Mouse (Mus musculus) forebrain, embryonic 13.5 days (tissue): ENCODE data around the gene Fam126a. TPM values are rescaled to one million over a fixed set of nuclear protein-coding genes. Genes with fewer than 3 reads are reported as not detected.

Experiments
- ATAC-seq: fragments of 200-750 bp; cut with Nextera tagmentation; 2 replicates; pipeline ENCODE4 v1.8.0; 2017
- H3K27ac ChIP-seq: fragments of 300-500 bp; sonication (generic); 2 replicates; pipeline ENCODE4 v1.5.1; 2015; ENCODE audit warnings: inconsistent platforms, mild to moderate bottlenecking, moderate library complexity
- H3K27me3 ChIP-seq: fragments of 300-500 bp; sonication (generic); 2 replicates; pipeline ENCODE4 v1.6.1; 2015; ENCODE audit warnings: mild to moderate bottlenecking, inconsistent platforms
- H3K36me3 ChIP-seq: fragments of 300-500 bp; sonication (generic); 2 replicates; pipeline ENCODE4 v1.6.1; 2015; ENCODE audit warnings: mild to moderate bottlenecking, inconsistent platforms; ENCODE audit not compliant: poor library complexity, severe bottlenecking
- H3K4me1 ChIP-seq: fragments of 300-500 bp; sonication (generic); 2 replicates; pipeline ENCODE4 v1.6.1; 2015; ENCODE audit warnings: inconsistent platforms
- H3K4me2 ChIP-seq: fragments of 300-500 bp; sonication (generic); 2 replicates; pipeline ENCODE4 v1.6.1; 2015; ENCODE audit warnings: inconsistent platforms, mild to moderate bottlenecking, moderate library complexity
- H3K4me3 ChIP-seq: fragments of 300-500 bp; sonication (generic); 2 replicates; pipeline ENCODE4 v1.5.1; 2015; ENCODE audit warnings: mild to moderate bottlenecking, inconsistent platforms
- H3K9ac ChIP-seq: fragments of 300-500 bp; sonication (generic); 2 replicates; pipeline ENCODE4 v1.6.1; 2015; ENCODE audit warnings: mild to moderate bottlenecking, inconsistent platforms
- H3K9me3 ChIP-seq: fragments of 300-500 bp; sonication (generic); replicated peaks from 2 replicates; pipeline ENCODE4 v1.6.1; 2016; ENCODE audit warnings: inconsistent platforms
- WGBS: fragments of 180-500 bp; shearing (Covaris S2); methylation state at CpG from one replicate; pipeline ENCODE4 v1.1.7; 2015; 5-methylcytosine and 5-hydroxymethylcytosine counted together
- polyA plus RNA-seq: library from polyadenylated mRNA; unstranded; fragments of >200 nt; fragmentation: Nextera tagmentation; extraction: Ambion mirVana; gene quantifications from 2 replicates; pipeline ENCODE4 v1.2.1, GENCODE M21; 2015

Gene Fam126a
- polyA plus RNA-seq, 1 experiment from 2014 or later, result 44.3 TPM

GRCm38 (mm10) chr5:23978516-23978915 lies 52.0 kb downstream of the Fam126a start:
- Histone ChIP-seq H3K9me3 (no peaks in the 10 kb centered on the region), H3K27ac (no peak overlapping the region), H3K4me3 (no peak overlapping the region), H3K27me3 (no peaks in the 10 kb centered on the region), H3K4me2 (no peak overlapping the region), H3K36me3 (peaks cover 52% of the 10 kb centered on the region), H3K9ac (no peak overlapping the region), H3K4me1 (no peaks in the 10 kb centered on the region)
- no peak for ATAC-seq
- 95% methylated on average over 14 of the region's 14 CpGs for WGBS

- H3K4me2 ChIP-seq, result no peak overlapping the region
- peaks cover 38% of the 10 kb centered on the region for H3K36me3 ChIP-seq
- H3K4me1 ChIP-seq, result no peaks in the 10 kb centered on the region
- no peak for ATAC-seq
- H3K27me3 ChIP-seq, result no peaks in the 10 kb centered on the region
- WGBS, result 94% methylated on average over 3 of the region's 3 CpGs
- H3K4me3 ChIP-seq, result no peak overlapping the region
- H3K27ac ChIP-seq, result no peak overlapping the region
- no peak overlapping the region for H3K9ac ChIP-seq
- no peaks in the 10 kb centered on the region for H3K9me3 ChIP-seq
These were observed 55.4 kb downstream of the Fam126a start for GRCm38 (mm10) chr5:23974994-23975575.

DNA sequence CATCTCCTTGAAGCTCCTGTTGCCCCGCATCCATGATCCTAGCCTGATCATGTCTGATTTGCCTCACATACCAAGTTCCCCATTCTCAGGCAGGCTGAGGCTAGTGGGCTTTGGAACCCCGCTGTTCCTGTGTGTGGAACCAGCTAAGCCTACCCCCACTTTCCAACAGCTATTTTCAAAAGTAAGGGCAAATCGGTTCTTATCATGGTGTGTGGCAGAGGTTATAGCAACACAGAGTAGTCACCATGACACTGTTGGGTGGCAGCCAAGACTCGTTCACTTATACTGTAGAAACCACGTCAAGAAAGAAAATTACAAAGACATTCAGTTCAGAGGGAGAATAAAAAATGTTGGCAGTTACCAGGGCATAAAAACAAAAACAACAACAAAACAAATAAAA lies 62.8 kb downstream of the Fam126a start:
- no peaks in the 10 kb centered on the region for H3K9me3 ChIP-seq
- ATAC-seq, result 0 out of 2 replicates have a peak, but pooled peaks have one; percentile 41
- no peak overlapping the region for H3K4me2 ChIP-seq
- peaks cover 19% of the 10 kb centered on the region for H3K36me3 ChIP-seq
- H3K4me3 ChIP-seq, result no peak overlapping the region
- H3K27me3 ChIP-seq, result no peaks in the 10 kb centered on the region
- WGBS, result 48% methylated on average over 5 of the region's 5 CpGs
- no peak overlapping the region for H3K27ac ChIP-seq
- no peak overlapping the region for H3K9ac ChIP-seq
- H3K4me1 ChIP-seq, result peaks cover 7% of the 10 kb centered on the region; the same call in 1 of the 2 replicates

- ATAC-seq, result no peak
- Histone ChIP-seq H3K27ac (no peak overlapping the region), H3K9ac (no peak overlapping the region), H3K36me3 (peaks cover 23% of the 10 kb centered on the region), H3K4me2 (no peak overlapping the region), H3K4me1 (peaks cover 7% of the 10 kb centered on the region; the same call in 1 of the 2 replicates), H3K9me3 (no peaks in the 10 kb centered on the region), H3K27me3 (no peaks in the 10 kb centered on the region), H3K4me3 (no peak overlapping the region)
- 86% methylated on average over 10 of the region's 10 CpGs for WGBS
These were observed 65.8 kb downstream of the Fam126a start for GRCm38 (mm10) chr5:23964599-23965165.

DNA sequence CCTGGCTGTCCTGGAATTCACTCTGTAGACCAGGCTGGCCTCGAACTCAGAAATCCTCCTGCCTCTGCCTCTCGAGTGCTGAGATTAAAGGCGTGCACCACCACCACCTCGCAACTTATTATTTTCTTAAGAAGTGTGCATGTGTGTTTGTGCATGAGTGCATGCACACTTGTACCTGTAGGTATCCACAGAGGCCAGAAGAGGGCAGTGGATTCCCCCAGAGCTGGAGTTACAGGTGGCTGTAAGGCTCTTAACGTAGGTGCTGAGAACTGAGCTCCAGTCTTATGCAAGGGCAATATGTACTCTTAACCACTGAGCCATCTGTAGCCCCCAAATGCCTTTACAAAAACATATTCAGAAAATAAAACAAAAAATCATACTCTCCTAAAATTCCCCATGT lies 77.4 kb downstream of the Fam126a start:
- Histone ChIP-seq H3K4me3 (no peak overlapping the region), H3K4me1 (no peaks in the 10 kb centered on the region), H3K27me3 (no peaks in the 10 kb centered on the region), H3K4me2 (no peak overlapping the region), H3K27ac (no peak overlapping the region), H3K36me3 (no peaks in the 10 kb centered on the region), H3K9me3 (no peaks in the 10 kb centered on the region), H3K9ac (no peak overlapping the region)
- ATAC-seq, result no peak
- 93% methylated on average over 5 of the region's 5 CpGs for WGBS

DNA sequence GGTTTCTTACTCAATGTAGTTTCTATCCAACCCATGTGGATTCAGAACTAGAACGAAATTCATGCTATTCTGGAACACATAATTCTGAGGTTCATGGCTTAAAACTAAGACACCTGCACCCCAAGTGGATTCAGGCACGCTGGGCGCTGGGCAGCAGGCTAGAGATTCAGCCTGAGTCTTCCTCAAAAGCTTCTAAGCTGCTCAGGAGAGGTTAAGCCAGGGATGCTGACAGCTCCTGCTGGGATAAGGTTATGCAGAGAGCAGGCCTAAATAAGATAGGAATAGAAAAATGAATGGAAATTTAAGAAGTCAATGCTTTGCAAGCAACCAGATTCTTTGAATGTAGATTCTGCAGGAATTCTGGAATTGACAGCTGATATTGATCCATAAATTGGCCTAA lies 82.4 kb downstream of the Fam126a start:
- WGBS, result 23% methylated on average over 3 of the region's 3 CpGs
- H3K4me2 ChIP-seq, result no peak overlapping the region
- H3K27ac ChIP-seq, result no peak overlapping the region
- H3K4me3 ChIP-seq, result no peak overlapping the region
- no peaks in the 10 kb centered on the region for H3K27me3 ChIP-seq
- ATAC-seq, result no peak
- no peaks in the 10 kb centered on the region for H3K36me3 ChIP-seq
- no peaks in the 10 kb centered on the region for H3K9me3 ChIP-seq
- H3K9ac ChIP-seq, result no peak overlapping the region
- H3K4me1 ChIP-seq, result no peaks in the 10 kb centered on the region

DNA sequence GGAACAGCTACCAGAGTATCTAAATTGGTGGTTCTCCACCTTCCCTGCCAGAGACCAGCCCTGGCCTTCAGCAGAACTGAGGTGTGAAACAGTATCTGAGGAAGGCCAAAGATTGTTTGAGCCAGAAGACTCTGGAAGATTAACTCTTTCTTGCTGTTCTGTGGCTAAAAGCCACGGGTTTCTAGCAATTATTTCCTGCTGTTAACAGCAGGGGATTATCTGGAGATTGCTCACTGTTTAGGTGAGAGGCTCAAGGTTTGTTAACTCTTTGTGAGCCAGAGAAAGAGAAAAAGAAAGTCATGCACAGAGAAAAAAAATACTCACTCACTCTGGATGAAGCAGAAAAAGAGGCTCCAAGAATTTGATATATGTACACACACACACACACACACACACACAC lies 85.4 kb downstream of the Fam126a start:
- Histone ChIP-seq H3K4me2 (no peak overlapping the region), H3K27ac (no peak overlapping the region), H3K4me1 (no peaks in the 10 kb centered on the region), H3K36me3 (no peaks in the 10 kb centered on the region), H3K4me3 (no peak overlapping the region), H3K9ac (no peak overlapping the region), H3K27me3 (no peaks in the 10 kb centered on the region), H3K9me3 (no peaks in the 10 kb centered on the region)
- WGBS, result 3% methylated on average over 1 of the region's 1 CpGs
- no peak for ATAC-seq

- no peak overlapping the region for H3K4me3 ChIP-seq
- no peaks in the 10 kb centered on the region for H3K36me3 ChIP-seq
- no peak overlapping the region for H3K4me2 ChIP-seq
- no peaks in the 10 kb centered on the region for H3K9me3 ChIP-seq
- no peaks in the 10 kb centered on the region for H3K27me3 ChIP-seq
- no peak overlapping the region for H3K27ac ChIP-seq
- WGBS, result 89% methylated on average over 2 of the region's 2 CpGs
- H3K4me1 ChIP-seq, result no peaks in the 10 kb centered on the region
- ATAC-seq, result no peak
- H3K9ac ChIP-seq, result no peak overlapping the region
These were observed 87.0 kb downstream of the Fam126a start for GRCm38 (mm10) chr5:23943534-23943933.

DNA sequence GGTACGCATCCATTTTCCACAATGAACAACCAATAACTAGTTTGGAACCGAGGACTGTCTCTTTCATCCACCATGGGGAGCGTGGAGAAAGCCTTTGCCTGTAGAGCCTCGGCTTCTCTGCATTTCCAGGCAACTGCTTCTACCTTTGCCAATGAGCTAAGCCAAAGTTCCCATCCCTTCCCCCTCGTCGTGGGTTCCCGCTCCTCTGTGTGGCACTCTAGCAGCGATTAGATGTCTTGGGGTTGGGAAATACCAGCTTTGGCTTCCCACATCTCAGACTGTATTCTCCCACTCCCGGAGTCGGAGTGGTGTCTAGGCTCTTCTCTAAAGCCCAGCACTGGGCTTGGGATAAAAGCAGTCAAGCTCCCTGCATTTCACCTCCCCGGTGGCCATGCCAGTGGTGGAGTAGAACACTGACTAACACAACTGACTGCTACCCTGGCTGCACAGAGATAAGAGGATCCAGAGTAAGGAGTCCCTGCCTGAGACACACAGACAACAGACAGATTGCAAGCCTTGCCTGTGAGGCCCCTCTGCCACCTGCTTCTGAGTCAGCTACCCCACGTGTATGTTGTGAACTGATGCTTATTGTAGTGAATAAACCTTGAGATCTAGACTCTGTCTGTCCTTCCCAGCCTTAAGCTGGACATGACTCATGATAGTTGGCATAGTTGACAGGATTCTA lies 106.9 kb downstream of the Fam126a start:
- H3K9ac ChIP-seq, result no peak overlapping the region
- peaks cover 6% of the 10 kb centered on the region for H3K4me1 ChIP-seq
- no peak overlapping the region for H3K4me2 ChIP-seq
- H3K4me3 ChIP-seq, result no peak overlapping the region
- WGBS, result 86% methylated on average over 12 of the region's 12 CpGs
- no peaks in the 10 kb centered on the region for H3K27me3 ChIP-seq
- H3K9me3 ChIP-seq, result no peaks in the 10 kb centered on the region
- ATAC-seq, result no peak
- H3K36me3 ChIP-seq, result no peaks in the 10 kb centered on the region
- no peak overlapping the region for H3K27ac ChIP-seq

GRCm38 (mm10) chr5:23922516-23923291 lies 107.8 kb downstream of the Fam126a start:
- Histone ChIP-seq H3K4me1 (peaks cover 6% of the 10 kb centered on the region), H3K4me2 (no peak overlapping the region), H3K27ac (no peak overlapping the region), H3K27me3 (no peaks in the 10 kb centered on the region), H3K4me3 (no peak overlapping the region), H3K9ac (no peak overlapping the region), H3K9me3 (no peaks in the 10 kb centered on the region), H3K36me3 (no peaks in the 10 kb centered on the region)
- 82% methylated on average over 12 of the region's 12 CpGs for WGBS
- ATAC-seq, result no peak

DNA sequence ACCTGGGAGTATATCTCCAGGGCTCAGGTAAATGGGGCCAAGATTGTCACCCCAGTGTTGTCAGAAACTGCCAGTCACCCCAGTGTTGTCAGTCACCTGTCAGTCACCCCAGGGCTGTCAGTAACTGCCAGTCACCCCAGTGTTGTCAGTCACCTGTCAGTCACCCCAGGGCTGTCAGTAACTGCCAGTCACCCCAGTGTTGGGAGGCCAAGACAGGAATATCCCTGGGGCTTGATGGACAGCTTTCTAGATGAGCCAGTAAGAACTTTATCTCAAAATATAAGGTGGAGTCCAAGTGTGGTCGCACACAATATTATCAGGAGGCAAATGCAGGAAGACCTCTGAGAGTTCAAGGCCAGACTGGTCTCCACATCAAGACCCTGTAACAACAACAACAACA lies 109.2 kb downstream of the Fam126a start:
- H3K9ac ChIP-seq, result no peak overlapping the region
- WGBS, result 88% methylated on average over 1 of the region's 1 CpGs
- no peak overlapping the region for H3K4me2 ChIP-seq
- ATAC-seq, result no peak
- H3K27me3 ChIP-seq, result no peaks in the 10 kb centered on the region
- no peak overlapping the region for H3K4me3 ChIP-seq
- no peak overlapping the region for H3K27ac ChIP-seq
- H3K9me3 ChIP-seq, result no peaks in the 10 kb centered on the region
- H3K4me1 ChIP-seq, result peaks cover 6% of the 10 kb centered on the region
- no peaks in the 10 kb centered on the region for H3K36me3 ChIP-seq
